In genomic region chr6:50304949-50305491, GRCm38 (mm10) we compare ENCODE assay signal across 8 mouse cellular contexts. TPM values are rescaled to one million over a fixed set of nuclear protein-coding genes. Genes with fewer than 3 reads are reported as not detected.
A peak's percentile ranks its signal among the peaks of the same experiment; 100 is the strongest.
DNase-seq lines count a peak whose midpoint lies in the region; ATAC-seq and TF ChIP-seq lines count a peak whose summit lies in the region.

No protein-coding gene starts in this region.

- no peak for ATAC-seq in liver, embryonic 13.5 days (ENCODE audit: low read depth)

- no peak for TF ChIP-seq POLR2A in thymus, adult 2 months (IDR thresholded peaks at IDR 0.05; ENCODE audit: control insufficient read depth, extremely low read depth, insufficient read depth, low read length, poor library complexity)

- H3K4me3 ChIP-seq in liver, embryonic 13.5 days (replicated peaks): no peak overlapping the region
- H3K4me3 ChIP-seq in thymus, adult 2 months (ENCODE audit: control insufficient read depth, insufficient read depth, low read length): no peak overlapping the region

- DNase-seq in A20 (ENCODE audit: low read depth, low spot score) (peak; percentile 87), R1 (ENCODE audit: low read depth, low spot score) (peak; percentile 69)
- DNase-seq in cerebellum, postnatal 36 days: peak; percentile 80 to 86
- DNase-seq in gastrocnemius, postnatal 36 days: peak; percentile 70 to 74
- DNase-seq in kidney, postnatal 10 days: peak; percentile 88
- peak; percentile 22 for DNase-seq in liver, embryonic 13.5 days
- DNase-seq in ovary, adult 18-20 months (ENCODE audit: low spot score): peak; percentile 33
- peak; percentile 70 for DNase-seq in thymus, adult 2 months

- intact Hi-C loops in gastrocnemius, postnatal 36 days (cut with DNase I): no loop called here

- H3K4me2 ChIP-seq in liver, embryonic 13.5 days: no peak overlapping the region

- H3K36me3 ChIP-seq in liver, embryonic 13.5 days: no peaks in the 10 kb centered on the region
- no peaks in the 10 kb centered on the region for H3K36me3 ChIP-seq in thymus, adult 2 months (ENCODE audit: control insufficient read depth, insufficient read depth, low read length)

- H3K4me1 ChIP-seq in liver, embryonic 13.5 days (replicated peaks): no peaks in the 10 kb centered on the region
- no peaks in the 10 kb centered on the region for H3K4me1 ChIP-seq in thymus, adult 2 months (replicated peaks; ENCODE audit: control insufficient read depth, insufficient read depth, low read length)

- H3K27me3 ChIP-seq in liver, embryonic 13.5 days: no peaks in the 10 kb centered on the region
- no peaks in the 10 kb centered on the region for H3K27me3 ChIP-seq in thymus, adult 2 months (ENCODE audit: control insufficient read depth, insufficient read depth, low read length)

- 47% methylated on average over 4 of the region's 4 CpGs for WGBS in liver, embryonic 13.5 days (ENCODE audit: insufficient replicate concordance)
- WGBS in thymus, adult 2 months: 41% methylated on average over 4 of the region's 4 CpGs

- no peak overlapping the region for H3K9ac ChIP-seq in liver, embryonic 13.5 days

- TF ChIP-seq CTCF in thymus, adult 2 months (IDR thresholded peaks at IDR 0.05; ENCODE audit: borderline replicate concordance, control insufficient read depth, extremely low read depth, insufficient read depth, low read length, poor library complexity): peak; percentile 81; the same call in 1 of the 2 replicates

- no peak overlapping the region for H3K27ac ChIP-seq in liver, embryonic 13.5 days
- H3K27ac ChIP-seq in thymus, adult 2 months (ENCODE audit: control insufficient read depth, insufficient read depth, low read length): no peak overlapping the region

- no peaks in the 10 kb centered on the region for H3K9me3 ChIP-seq in liver, embryonic 13.5 days (replicated peaks)

RNA-seq across cellular contexts. Expression of gene Gsdme, which starts 41.4 kb away (rescaled TPM):
- under 1 TPM; 0.48 to 0.62 TPM for total RNA-seq in gastrocnemius, postnatal 36 days (2021)
- 15.2 and 15.5 TPM in 2 replicates for polyA plus RNA-seq in liver, embryonic 13.5 days (2015; fragmentation: Nextera tagmentation; extraction: Ambion mirVana)
- polyA plus RNA-seq in thymus, adult 2 months (2012; rRNA removed): 0.59 and 0.89 TPM in 2 replicates

Comparison
In these comparisons a context has a peak if more than half of its experiments do, and no peak if none do; other contexts are left out.
1. DNase-seq: peak in every context shown above with its lines; median percentile 88 in kidney, postnatal 10 days; 87 in A20; 83 in cerebellum, postnatal 36 days; 72 in gastrocnemius, postnatal 36 days; 70 in thymus, adult 2 months; 69 in R1; 33 in ovary, adult 18-20 months; 22 in liver, embryonic 13.5 days.